In genomic region chr5:64683419-64683818, GRCm38 (mm10) we compare ENCODE assay signal across 27 mouse cellular contexts.
DNase-seq lines count a peak whose midpoint lies in the region; ATAC-seq and TF ChIP-seq lines count a peak whose summit lies in the region.
"Had no signal": no experiment of that assay in that cellular context is flagged by ENCODE, and none has a peak within 500 bp of the region (broad histone marks: within the 10 kb centered on the region; RNA-seq: fewer than 3 reads in every experiment).

No protein-coding gene starts in this region.

- peak; percentile 23 for DNase-seq in ES-CJ7 (ENCODE audit: low read depth, low spot score)
- DNase-seq in G1E (ENCODE audit: low spot score) = peak; percentile 60
- DNase-seq in R1 (ENCODE audit: low read depth, low spot score) = peak; percentile 34
- peak; percentile 43 for DNase-seq in naive thymus-derived CD4-positive, alpha-beta T cell, adult 2 months (ENCODE audit: low read depth)
- DNase-seq in lung, postnatal 14 days = no peak
- DNase-seq in layer of hippocampus, adult 2 months (ENCODE audit: low spot score in 2 of 2) = no peak
- DNase-seq in thymus, postnatal 14 days = no peak
- DNase-seq: adrenal gland, adult 2 months; adrenal gland, postnatal 10 days; adrenal gland, postnatal 25 days; B cell, adult 2 months; cerebellum, adult 11 months; cerebellum, adult 18-20 months; cerebellum, adult 8-10 months; cerebellum, adult 9-11 months; cerebellum, postnatal 14 days; cerebellum, postnatal 36 days; embryo, embryonic 11 days had no signal

- ATAC-seq in G1E (ENCODE audit: extremely low read depth, insufficient number of reproducible peaks, low FRiP score, poor library complexity, severe bottlenecking) = no peak
- ATAC-seq: forebrain, embryonic 14.5 days; forebrain, embryonic 16.5 days; Patski had no signal

- TF ChIP-seq CTCF in G1E (IDR thresholded peaks at IDR 0.05; ENCODE audit: low read depth, low read length) = no peak
- TF ChIP-seq CTCF in layer of hippocampus, adult 2 months (conservative IDR thresholded peaks at IDR 0.05) = no peak

- no peak overlapping the region for H3K27ac ChIP-seq in layer of hippocampus, adult 2 months
- H3K27ac ChIP-seq: embryonic facial prominence, embryonic 13.5 days; embryonic facial prominence, embryonic 15.5 days; forebrain, embryonic 10.5 days; forebrain, embryonic 12.5 days had no signal

- no peak overlapping the region for H3K4me3 ChIP-seq in G1E (ENCODE audit: low read depth, low read length)
- H3K4me3 ChIP-seq in layer of hippocampus, adult 2 months = no peak overlapping the region
- H3K4me3 ChIP-seq: embryonic facial prominence, embryonic 13.5 days; embryonic facial prominence, embryonic 15.5 days; erythroblast, embryonic 14.5 days; forebrain, embryonic 10.5 days; forebrain, embryonic 12.5 days had no signal

- no peaks in the 10 kb centered on the region for H3K27me3 ChIP-seq in G1E (ENCODE audit: insufficient read depth, low read length)
- H3K27me3 ChIP-seq: CH12.LX; embryonic facial prominence, embryonic 13.5 days; embryonic facial prominence, embryonic 15.5 days; forebrain, embryonic 12.5 days; Patski had no signal

- H3K9me3 ChIP-seq in G1E (replicated peaks) = no peaks in the 10 kb centered on the region
- H3K9me3 ChIP-seq: embryonic facial prominence, embryonic 15.5 days had no signal

- no peaks in the 10 kb centered on the region for H3K36me3 ChIP-seq in G1E (replicated peaks)
- H3K36me3 ChIP-seq: embryonic facial prominence, embryonic 13.5 days; embryonic facial prominence, embryonic 15.5 days; forebrain, embryonic 10.5 days; forebrain, embryonic 12.5 days had no signal

- peaks cover 69% of the 10 kb centered on the region for H3K4me1 ChIP-seq in G1E (ENCODE audit: insufficient read depth, low read depth, low read length)
- H3K4me1 ChIP-seq: forebrain, embryonic 12.5 days had no signal

Comparison
In these comparisons a context has a peak if more than half of its experiments do, and no peak if none do; other contexts are left out.
1. DNase-seq: peak in ES-CJ7 (single experiment), G1E (single experiment), R1 (single experiment) and naive thymus-derived CD4-positive, alpha-beta T cell, adult 2 months (single experiment); none in lung, postnatal 14 days (single experiment), layer of hippocampus, adult 2 months (0 of 2) and thymus, postnatal 14 days (single experiment).